Mouse (Mus musculus): ENCODE measurements around the gene Rspo3.

Rspo3 gene

DNA sequence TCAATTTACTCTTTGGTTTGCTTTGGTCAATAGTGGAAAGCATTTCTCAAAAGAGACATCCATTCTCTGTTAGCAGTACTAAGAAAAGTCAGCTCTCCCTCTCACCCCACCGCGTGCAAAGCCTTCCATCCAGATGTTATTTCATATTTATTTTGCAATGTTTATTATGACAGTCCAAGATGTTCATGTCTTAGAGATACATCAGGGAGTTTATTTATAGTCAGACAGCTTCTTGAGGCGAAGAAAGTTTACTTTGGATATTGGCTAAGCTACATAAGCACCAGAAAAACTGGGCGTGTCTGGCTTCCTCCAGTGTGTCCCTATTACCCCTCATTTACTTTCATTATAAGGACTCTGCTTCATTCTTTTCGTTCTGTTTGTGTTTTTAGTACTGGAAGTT lies 94.4 kb downstream of the Rspo3 start:
- DNase-seq (ENCODE audit: low spot score in 2 of 2): no peak

DNA sequence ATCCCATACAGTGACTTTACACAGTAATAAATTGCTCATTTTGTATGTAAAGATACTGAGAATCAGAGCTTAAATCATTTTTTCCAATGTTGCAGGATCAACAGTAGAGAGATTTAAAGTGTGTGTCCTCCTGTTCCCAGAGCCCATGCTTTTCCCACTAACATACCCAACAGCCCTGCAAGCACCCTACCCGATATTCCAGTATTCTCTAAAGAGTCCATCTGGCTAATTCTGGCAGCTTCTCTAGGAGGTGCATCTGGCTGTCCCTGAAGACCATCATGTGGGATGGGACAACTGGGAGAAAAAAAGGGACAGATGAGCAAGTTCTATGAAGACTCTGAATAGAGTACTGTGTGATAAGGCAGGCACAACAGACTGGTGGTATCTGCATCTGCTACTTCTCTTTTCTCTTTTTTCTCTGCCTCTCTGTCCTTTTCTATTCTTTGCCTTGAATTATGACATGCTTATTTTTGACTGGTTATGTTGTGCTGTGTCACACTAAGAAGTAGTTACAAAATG lies 102.7 kb downstream of the Rspo3 start:
- no peak for DNase-seq (ENCODE audit: low spot score in 2 of 2)

GRCm38 (mm10) chr10:29426660-29427059 lies 109.0 kb downstream of the Rspo3 start:
- no peak for DNase-seq (ENCODE audit: low spot score in 2 of 2)

DNA sequence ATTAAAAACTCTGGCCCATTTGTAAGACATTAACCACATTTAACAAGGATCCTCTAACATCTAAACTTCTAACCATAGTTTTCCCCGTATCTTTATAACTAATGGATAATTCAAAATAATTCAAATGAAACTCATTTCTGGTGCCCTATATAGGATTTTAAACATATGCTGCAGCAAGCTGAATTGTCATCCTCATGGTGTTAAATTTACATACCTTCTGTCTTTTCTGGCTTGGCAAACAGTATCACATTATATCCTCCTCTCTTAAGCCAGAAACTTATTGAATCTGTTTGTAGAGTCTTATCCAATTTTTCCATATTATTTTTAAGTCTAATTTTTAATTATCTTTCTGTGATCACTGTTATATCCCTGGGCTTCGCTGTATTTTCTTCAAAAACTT lies 111.1 kb downstream of the Rspo3 start:
- DNase-seq (ENCODE audit: low spot score in 2 of 2): no peak

DNA sequence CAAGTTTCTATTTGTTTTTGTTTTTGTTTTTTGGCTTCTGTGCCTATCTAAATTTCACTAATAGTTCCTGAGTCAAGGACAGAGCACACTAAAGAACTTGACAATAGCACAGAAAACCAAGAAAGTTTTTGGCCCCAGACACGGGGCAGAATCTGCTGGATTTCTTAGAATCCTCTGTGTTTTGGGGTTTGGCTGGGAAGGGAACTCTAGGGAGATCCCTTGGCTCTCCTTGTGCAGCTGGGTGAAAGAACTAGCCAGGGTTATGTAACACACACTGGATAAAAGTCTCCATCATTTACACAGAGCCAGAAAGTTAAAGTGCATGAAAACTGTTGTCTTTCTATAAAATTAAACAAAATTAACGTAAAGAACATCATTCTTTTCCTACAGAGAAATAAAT lies 121.3 kb downstream of the Rspo3 start:
- no peak for DNase-seq (ENCODE audit: low spot score in 2 of 2)

GRCm38 (mm10) chr10:29402656-29403268 lies 132.9 kb downstream of the Rspo3 start:
- DNase-seq (ENCODE audit: low spot score in 2 of 2): no peak
